Mouse (Mus musculus) CH12.LX (cell line): ENCODE results near the gene Gdpd5. TPM values are rescaled to one million over a fixed set of nuclear protein-coding genes. Genes with fewer than 3 reads are reported as not detected.

Experiments used
- DNase-seq: peaks from one replicate; pipeline ENCODE4 v3.0.0-alpha.2; 2013; ENCODE audit errors: extremely low read depth
- H3K27ac ChIP-seq: 2 replicates; pipeline ENCODE4 v1.5.1; 2012; ENCODE audit warnings: low read depth, mild to moderate bottlenecking, control low read depth, moderate library complexity; ENCODE audit not compliant: insufficient read depth
- H3K27me3 ChIP-seq: replicated peaks from 2 replicates; pipeline ENCODE3; 2012; ENCODE audit warnings: inconsistent platforms
- H3K36me3 ChIP-seq, 2 experiments: replicated peaks in 1 of 2; 2 replicates each; pipeline versions ENCODE3 to v1.6.1; 2012; ENCODE audit warnings: inconsistent platforms in 1 of 2, low read length in 1 of 2, mild to moderate bottlenecking in 1 of 2, mixed read lengths in 1 of 2, moderate library complexity in 1 of 2; ENCODE audit not compliant: control insufficient read depth in 1 of 2, insufficient read depth in 1 of 2
- H3K4me1 ChIP-seq, 2 experiments: 2 replicates each; pipeline ENCODE4 v1.6.1; 2012; ENCODE audit warnings: inconsistent platforms in 1 of 2, moderate library complexity in 1 of 2; ENCODE audit not compliant: insufficient read depth in 2 of 2, control insufficient read depth in 1 of 2
- H3K4me2 ChIP-seq: 2 replicates; pipeline ENCODE4 v1.6.1; 2012; ENCODE audit warnings: low read depth, mild to moderate bottlenecking, control low read depth; ENCODE audit not compliant: poor library complexity, insufficient read depth, severe bottlenecking
- H3K4me3 ChIP-seq, 3 experiments: fragments of 150-350 bp in 1 of 3; sonication (generic) in 1 of 3; replicated peaks in 1 of 3; 2 replicates each; pipeline versions ENCODE3 to v1.5.1; 2011 to 2012; ENCODE audit warnings: low read depth in 2 of 3, low read length in 2 of 3, mild to moderate bottlenecking in 2 of 3, moderate library complexity in 2 of 3, control low read depth in 1 of 3, improper control_type of control experiment in 1 of 3, inconsistent platforms in 1 of 3, mixed read lengths in 1 of 3; ENCODE audit not compliant: poor library complexity in 1 of 3
- H3K79me2 ChIP-seq: replicated peaks from 2 replicates; pipeline ENCODE4 v1.6.1; 2012; ENCODE audit warnings: mild to moderate bottlenecking, moderate library complexity; ENCODE audit not compliant: control insufficient read depth, poor library complexity, insufficient read depth, severe bottlenecking; ENCODE audit errors: extremely low read depth
- H3K9ac ChIP-seq: 2 replicates; pipeline ENCODE4 v1.6.1; 2012; ENCODE audit warnings: low read depth, mild to moderate bottlenecking, control low read depth, moderate library complexity; ENCODE audit not compliant: insufficient read depth
- H3K9me3 ChIP-seq: replicated peaks from 2 replicates; pipeline ENCODE3; 2012; ENCODE audit warnings: low read length, inconsistent platforms, mixed read lengths
- CHD1 ChIP-seq: IDR thresholded peaks from 2 replicates; pipeline ENCODE4 v1.6.1; 2012; ENCODE audit warnings: low read depth, low read length, improper control_type of control experiment, inconsistent platforms
- CHD2 ChIP-seq: IDR thresholded peaks from 2 replicates; pipeline ENCODE4 v1.6.1; 2011; ENCODE audit warnings: low read length, improper control_type of control experiment
- ELF1 ChIP-seq: IDR thresholded peaks from 2 replicates; pipeline ENCODE4 v1.6.1; 2014; ENCODE audit warnings: low read depth, mild to moderate bottlenecking, inconsistent platforms, low read length, improper control_type of control experiment
- ETS1 ChIP-seq: conservative IDR thresholded peaks from 2 replicates; pipeline ENCODE4 v1.6.1; 2012; ENCODE audit warnings: low read depth, mild to moderate bottlenecking, inconsistent platforms, low read length, improper control_type of control experiment, moderate library complexity
- HCFC1 ChIP-seq: IDR thresholded peaks from 2 replicates; pipeline ENCODE4 v1.6.1; 2012; ENCODE audit warnings: low read depth, mild to moderate bottlenecking, inconsistent platforms, low read length, improper control_type of control experiment
- IRF4 ChIP-seq: IDR thresholded peaks from 2 replicates; pipeline ENCODE4 v1.6.1; 2014; ENCODE audit warnings: low read depth, mild to moderate bottlenecking, inconsistent platforms, low read length, improper control_type of control experiment
- JUN ChIP-seq: IDR thresholded peaks from 2 replicates; pipeline ENCODE4 v1.6.1; 2011; ENCODE audit warnings: low read depth, mild to moderate bottlenecking, low read length, improper control_type of control experiment, moderate library complexity; ENCODE audit not compliant: insufficient read depth
- JUND ChIP-seq: conservative IDR thresholded peaks from 2 replicates; pipeline ENCODE4 v1.6.1; 2011; ENCODE audit warnings: low read depth, low read length, improper control_type of control experiment
- MAFK ChIP-seq: IDR thresholded peaks from 2 replicates; pipeline ENCODE4 v1.6.1; 2011; ENCODE audit warnings: low read length, improper control_type of control experiment; ENCODE audit not compliant: insufficient replicate concordance
- MAX ChIP-seq: IDR thresholded peaks from 2 replicates; pipeline ENCODE4 v1.6.1; 2011; ENCODE audit warnings: low read length, improper control_type of control experiment
- MYC ChIP-seq: IDR thresholded peaks from 2 replicates; pipeline ENCODE4 v1.6.1; 2011; ENCODE audit warnings: low read depth, mild to moderate bottlenecking, improper control_type of control experiment, low read length
- NELFE ChIP-seq: IDR thresholded peaks from 2 replicates; pipeline ENCODE4 v1.6.1; 2011; ENCODE audit warnings: low read depth, low read length, improper control_type of control experiment
- NRF1 ChIP-seq: IDR thresholded peaks from 2 replicates; pipeline ENCODE4 v1.6.1; 2014; ENCODE audit warnings: low read depth, mild to moderate bottlenecking, inconsistent platforms, low read length, improper control_type of control experiment, moderate library complexity
- POLR2A ChIP-seq: IDR thresholded peaks from 2 replicates; pipeline ENCODE4 v1.6.1; 2011; ENCODE audit warnings: low read depth, mild to moderate bottlenecking, improper control_type of control experiment, low read length
- RAD21 ChIP-seq: IDR thresholded peaks from 2 replicates; pipeline ENCODE4 v1.6.1; 2011; ENCODE audit warnings: low read depth, mild to moderate bottlenecking, low read length, improper control_type of control experiment, moderate library complexity
- RCOR1 ChIP-seq: conservative IDR thresholded peaks from 2 replicates; pipeline ENCODE4 v1.6.1; 2012; ENCODE audit warnings: low read depth, mild to moderate bottlenecking, inconsistent platforms, low read length, improper control_type of control experiment
- USF1 ChIP-seq: IDR thresholded peaks from 2 replicates; pipeline ENCODE4 v1.6.1; 2014; ENCODE audit warnings: low read depth, mild to moderate bottlenecking, inconsistent platforms, low read length, improper control_type of control experiment
- ZC3H11A ChIP-seq: IDR thresholded peaks from 2 replicates; pipeline ENCODE4 v1.6.1; 2012; ENCODE audit warnings: low read depth, mild to moderate bottlenecking, inconsistent platforms, low read length, improper control_type of control experiment
- ZKSCAN1 ChIP-seq: IDR thresholded peaks from 2 replicates; pipeline ENCODE4 v1.6.1; 2012; ENCODE audit warnings: low read depth, inconsistent platforms, low read length, improper control_type of control experiment, borderline replicate concordance
- ZNF384 ChIP-seq: IDR thresholded peaks from 2 replicates; pipeline ENCODE4 v1.6.1; 2012; ENCODE audit warnings: low read depth, low read length, improper control_type of control experiment, inconsistent platforms
- dilution Hi-C: fragments of 300-500 bp; cut with MboI; formaldehyde crosslinking; loops from 2 replicates; pipeline ENCODE4 v1.14.3; 2020; ENCODE audit warnings: low sequenced_read_pairs; ENCODE audit not compliant: extremely low pct_unique_long_range_greater_than_20kb, extremely low pct_ligation_motif_present
- in situ Hi-C: fragments of 300-500 bp; cut with MboI; formaldehyde crosslinking; loops from 3 replicates; pipeline ENCODE4 v1.14.3; 2019; ENCODE audit warnings: low sequenced_read_pairs, low pct_ligation_motif_present, low pct_unique_long_range_greater_than_20kb, mixed read lengths
- polyA plus RNA-seq: library from polyadenylated mRNA; unstranded; fragments of >175 nt; gene quantifications from 2 replicates; pipeline ENCODE4 v1.2.1, GENCODE M21; 2012; ENCODE audit warnings: low read depth; ENCODE audit not compliant: insufficient read length
- total RNA-seq, 2 experiments: library from RNA; depleted of rRNA; stranded (reverse); fragments of 300-350 nt in 1 of 2; fragments of >200 nt in 1 of 2; gene quantifications; 2 replicates each; pipeline ENCODE4 v1.2.3; 2012 to 2014

Gene Gdpd5
- total and polyA plus RNA-seq, 3 experiments = 2.4 to 9.1 (median 9.0) TPM

DNA sequence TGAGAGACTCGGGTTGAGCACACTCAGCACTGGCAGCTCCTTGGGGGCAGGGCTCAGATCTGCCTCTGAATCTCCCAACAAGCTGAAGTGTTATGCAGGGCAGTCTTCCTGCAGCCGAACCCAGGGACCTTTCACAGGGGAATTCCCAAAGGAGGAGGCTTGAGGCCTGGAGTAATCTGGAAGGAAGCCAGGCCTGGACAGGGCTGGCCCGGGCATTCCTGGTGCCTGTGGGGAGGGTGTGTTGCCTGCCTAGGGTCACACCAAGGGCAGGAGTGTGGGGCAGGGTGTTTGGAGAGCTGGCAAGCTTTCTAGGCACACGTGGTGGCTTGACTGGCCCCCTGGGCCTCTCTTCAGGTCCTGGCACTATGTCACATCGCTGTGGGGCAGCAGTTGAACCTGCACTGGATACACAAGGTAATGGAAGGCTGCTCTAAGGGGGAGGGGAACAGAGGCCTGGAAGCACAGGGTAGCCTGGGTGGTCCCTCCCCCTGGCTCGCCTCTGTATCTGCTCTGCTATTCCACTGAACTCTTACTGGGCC is 60.4 kb downstream of the Gdpd5 start:
- H3K9ac ChIP-seq = no peak overlapping the region
- in situ Hi-C loops (no loop called here), dilution Hi-C loops (no loop called here)
- no peak for DNase-seq
- no peak overlapping the region for H3K4me3 ChIP-seq
- H3K36me3 ChIP-seq = peaks cover 0 to 42% of the 10 kb centered on the region in 2 experiments
- peaks cover 9 to 57% of the 10 kb centered on the region in 2 experiments for H3K4me1 ChIP-seq
- no peak overlapping the region for H3K27ac ChIP-seq
- no peaks in the 10 kb centered on the region for H3K79me2 ChIP-seq
- no peaks in the 10 kb centered on the region for H3K27me3 ChIP-seq
- TF ChIP-seq ZKSCAN1 (no peak), NRF1 (no peak), ZNF384 (no peak), RAD21 (no peak), JUN (no peak), MAX (no peak), ELF1 (no peak), IRF4 (no peak), ZC3H11A (no peak)
- H3K4me2 ChIP-seq = no peak overlapping the region
- H3K9me3 ChIP-seq = no peaks in the 10 kb centered on the region

DNA sequence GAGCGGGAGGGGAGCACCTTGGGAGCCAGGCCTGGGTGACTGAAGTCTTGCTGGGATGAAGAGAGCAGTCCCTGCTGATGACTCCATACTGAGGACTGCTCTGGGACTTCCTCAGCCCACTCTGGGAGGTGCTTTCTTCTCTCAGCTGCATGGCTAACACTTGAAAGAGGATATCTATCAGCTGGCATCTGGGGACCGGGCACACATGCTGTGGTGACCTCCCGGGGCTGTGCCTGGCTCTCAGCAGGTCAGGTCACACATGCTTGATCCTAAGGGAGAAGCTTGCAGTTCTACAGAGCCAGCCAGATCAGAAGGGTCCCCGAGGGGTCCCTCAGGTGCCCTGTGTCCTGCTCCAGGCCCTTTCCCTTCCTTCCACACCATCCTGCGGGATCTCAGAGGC is 62.0 kb downstream of the Gdpd5 start:
- Histone ChIP-seq H3K9me3 (no peaks in the 10 kb centered on the region), H3K27me3 (no peaks in the 10 kb centered on the region), H3K79me2 (no peaks in the 10 kb centered on the region), H3K4me2 (no peak overlapping the region), H3K36me3 (peaks cover 0 to 38% of the 10 kb centered on the region in 2 experiments), H3K4me3 (no peak overlapping the region), H3K9ac (no peak overlapping the region), H3K4me1 (peaks cover 2 to 45% of the 10 kb centered on the region in 2 experiments), H3K27ac (no peak overlapping the region)
- TF ChIP-seq POLR2A (no peak), MAFK (no peak), MYC (no peak), ELF1 (no peak), RCOR1 (no peak), ETS1 (no peak), CHD2 (no peak), NELFE (no peak), CHD1 (no peak), MAX (no peak), JUND (no peak), USF1 (no peak), HCFC1 (no peak)
- dilution Hi-C loops = no loop called here
- DNase-seq = no peak
- in situ Hi-C loops = no loop called here
